Mouse (Mus musculus): ENCODE measurements around the gene Habp4. TPM values are rescaled to one million over a fixed set of nuclear protein-coding genes. Genes with fewer than 3 reads are reported as not detected.

Habp4 gene
- total RNA-seq (2022) = 10 to 100 TPM; 48.4 to 58.8 (median 54.9) TPM

- peak; percentile 98 for DNase-seq (ENCODE audit: low spot score)
These were observed at the start of gene Habp4 for GRCm38 (mm10) chr13:64161548-64161915. Gene Habp4 (plus strand): TSS chr13:64161824.

- DNase-seq (ENCODE audit: low spot score) = no peak
These were observed 44.2 kb upstream of the Habp4 start for GRCm38 (mm10) chr13:64117442-64117841.

- DNase-seq (ENCODE audit: low spot score) = no peak
These were observed 40.9 kb upstream of the Habp4 start for GRCm38 (mm10) chr13:64120760-64121159.

- DNase-seq (ENCODE audit: low spot score) = no peak
These were observed 38.0 kb upstream of the Habp4 start for GRCm38 (mm10) chr13:64123491-64124188.

- DNase-seq (ENCODE audit: low spot score) = no peak
These were observed 36.7 kb upstream of the Habp4 start for GRCm38 (mm10) chr13:64124886-64125285.

- DNase-seq (ENCODE audit: low spot score) = no peak
These were observed 35.3 kb upstream of the Habp4 start for GRCm38 (mm10) chr13:64126316-64126715.

- peak; percentile 67 for DNase-seq (ENCODE audit: low spot score)
These were observed 32.6 kb upstream of the Habp4 start, which contains the start of gene Slc35d2 for GRCm38 (mm10) chr13:64128858-64129615. Gene Slc35d2 (minus strand): TSS chr13:64129368.

- DNase-seq (ENCODE audit: low spot score) = peak; percentile 54
These were observed 31.8 kb upstream of the Habp4 start for GRCm38 (mm10) chr13:64129616-64130375.

- no peak for DNase-seq (ENCODE audit: low spot score)
These were observed 11.5 kb upstream of the Habp4 start for GRCm38 (mm10) chr13:64150121-64150520.

- DNase-seq (ENCODE audit: low spot score) = peak; percentile 76
These were observed 9.4 kb upstream of the Habp4 start for GRCm38 (mm10) chr13:64152241-64152669.

- DNase-seq (ENCODE audit: low spot score) = no peak
These were observed 8.9 kb upstream of the Habp4 start for GRCm38 (mm10) chr13:64152671-64153082.

GRCm38 (mm10) chr13:64153083-64153682 is 8.4 kb upstream of the Habp4 start, which contains the start of gene Zfp367:
Gene Zfp367 (minus strand): TSS chr13:64153202.
- DNase-seq (ENCODE audit: low spot score) = peak; percentile 98

GRCm38 (mm10) chr13:64153751-64154267 is 7.8 kb upstream of the Habp4 start:
- peak; percentile 59 for DNase-seq (ENCODE audit: low spot score)

- DNase-seq (ENCODE audit: low spot score) = no peak
These were observed 7.0 kb upstream of the Habp4 start for GRCm38 (mm10) chr13:64154651-64155050.

GRCm38 (mm10) chr13:64155171-64155571 is 6.5 kb upstream of the Habp4 start:
- peak; percentile 20 for DNase-seq (ENCODE audit: low spot score)

GRCm38 (mm10) chr13:64156966-64157365 is 4.7 kb upstream of the Habp4 start:
- DNase-seq (ENCODE audit: low spot score) = no peak

- DNase-seq (ENCODE audit: low spot score) = no peak
These were observed 440 bp downstream of the Habp4 start for GRCm38 (mm10) chr13:64161916-64162611.

GRCm38 (mm10) chr13:64162626-64163025 is 1.0 kb downstream of the Habp4 start:
- no peak for DNase-seq (ENCODE audit: low spot score)

- no peak for DNase-seq (ENCODE audit: low spot score)
These were observed 1.6 kb downstream of the Habp4 start for GRCm38 (mm10) chr13:64163147-64163715.

GRCm38 (mm10) chr13:64169746-64170145 is 8.1 kb downstream of the Habp4 start:
- no peak for DNase-seq (ENCODE audit: low spot score)
